Mouse (Mus musculus): ENCODE data around the gene Jph4. TPM values are rescaled to one million over a fixed set of nuclear protein-coding genes. Genes with fewer than 3 reads are reported as not detected.

The Jph4 gene
- 0.69 and 0.84 TPM in 2 replicates for polyA plus RNA-seq (2012; rRNA removed; ENCODE audit: low replicate concordance)

GRCm38 (mm10) chr14:55116425-55117200 is at the start of gene Jph4:
Gene Jph4, minus strand, starts transcription at chr14:55116935.

GRCm38 (mm10) chr14:55105836-55106809 is 10.6 kb downstream of the Jph4 start, which contains the start of gene Ap1g2:
Gene Ap1g2, minus strand, starts transcription at chr14:55106593.

GRCm38 (mm10) chr14:55094704-55095231 is 22.0 kb downstream of the Jph4 start, which contains the start of gene Thtpa:
Gene Thtpa, plus strand, starts transcription at chr14:55094784.

GRCm38 (mm10) chr14:55092011-55092577 is 24.6 kb downstream of the Jph4 start, which contains the start of gene Zfhx2:
Gene Zfhx2, minus strand, starts transcription at chr14:55092324.

Other genes with a start within 250 kb of the Jph4 start
- gene Homez, start 246.0 kb downstream of the Jph4 start, polyA plus RNA-seq (2012; rRNA removed; ENCODE audit: low replicate concordance) = 1.5 and 2.0 TPM in 2 replicates
- 15.5 and 18.2 TPM in 2 replicates for gene Ppp1r3e, start 239.4 kb downstream of the Jph4 start, polyA plus RNA-seq (2012; rRNA removed; ENCODE audit: low replicate concordance)
- gene Bcl2l2, start 233.6 kb downstream of the Jph4 start, polyA plus RNA-seq (2012; rRNA removed; ENCODE audit: low replicate concordance) = 31.3 and 48.5 TPM in 2 replicates
- gene Gm20521, start 233.5 kb downstream of the Jph4 start, polyA plus RNA-seq (2012; rRNA removed; ENCODE audit: low replicate concordance) = 10.4 and 10.8 TPM in 2 replicates
- gene Pabpn1, start 224.4 kb downstream of the Jph4 start, polyA plus RNA-seq (2012; rRNA removed; ENCODE audit: low replicate concordance) = 34.7 and 37.9 TPM in 2 replicates
- gene Slc22a17, start 203.8 kb downstream of the Jph4 start, polyA plus RNA-seq (2012; rRNA removed; ENCODE audit: low replicate concordance) = 16.9 and 36.0 TPM in 2 replicates
- 4.4 and 8.0 TPM in 2 replicates for gene Efs, start 190.8 kb downstream of the Jph4 start, polyA plus RNA-seq (2012; rRNA removed; ENCODE audit: low replicate concordance)
- 0.92 TPM in 1 of 2 replicates, not detected in the other for gene Il25, start 184.2 kb downstream of the Jph4 start, polyA plus RNA-seq (2012; rRNA removed; ENCODE audit: low replicate concordance)
- gene Cmtm5, start 180.7 kb downstream of the Jph4 start, polyA plus RNA-seq (2012; rRNA removed; ENCODE audit: low replicate concordance) = 0.79 and 1.8 TPM in 2 replicates
- 0.64 TPM in 1 of 2 replicates, not detected in the other for gene Myh6, start 150.0 kb downstream of the Jph4 start, polyA plus RNA-seq (2012; rRNA removed; ENCODE audit: low replicate concordance)
- not detected in 2 replicates for gene Gm17428, start 140.0 kb downstream of the Jph4 start, polyA plus RNA-seq (2012; rRNA removed; ENCODE audit: low replicate concordance)
- gene Myh7, start 122.3 kb downstream of the Jph4 start, polyA plus RNA-seq (2012; rRNA removed; ENCODE audit: low replicate concordance) = 0.02 and 0.13 TPM in 2 replicates
- 3.6 and 3.8 TPM in 2 replicates for gene Ngdn, start 101.5 kb downstream of the Jph4 start, polyA plus RNA-seq (2012; rRNA removed; ENCODE audit: low replicate concordance)
- 1.5 and 2.4 TPM in 2 replicates for gene Zfhx2, start 24.6 kb downstream of the Jph4 start, polyA plus RNA-seq (2012; rRNA removed; ENCODE audit: low replicate concordance)
- gene Thtpa, start 22.2 kb downstream of the Jph4 start, polyA plus RNA-seq (2012; rRNA removed; ENCODE audit: low replicate concordance) = 4.0 and 4.6 TPM in 2 replicates
- 83.8 and 83.9 TPM in 2 replicates for gene Ap1g2, start 10.3 kb downstream of the Jph4 start, polyA plus RNA-seq (2012; rRNA removed; ENCODE audit: low replicate concordance)
- gene Dhrs2, start 105.1 kb upstream of the Jph4 start, polyA plus RNA-seq (2012; rRNA removed; ENCODE audit: low replicate concordance) = not detected in 2 replicates